Comparison of ENCODE assay signal across 7 mouse cellular contexts in genomic region chr4:141605861-141606260, GRCm38 (mm10). TPM values are rescaled to one million over a fixed set of nuclear protein-coding genes. Genes with fewer than 3 reads are reported as not detected.
DNase-seq lines count a peak whose midpoint lies in the region; ATAC-seq and TF ChIP-seq lines count a peak whose summit lies in the region.

Fblim1 (minus strand) TSS chr4:141606096.

- no peak for TF ChIP-seq CTCF in hindbrain, postnatal 0 days (IDR thresholded peaks at IDR 0.05; ENCODE audit: low read depth)

- H3K27me3 ChIP-seq in forebrain, embryonic 14.5 days (replicated peaks; ENCODE audit: control insufficient read depth, insufficient read depth, low read length), result no peaks in the 10 kb centered on the region
- H3K27me3 ChIP-seq in hindbrain, postnatal 0 days (ENCODE audit: insufficient read depth, low read length), result no peaks in the 10 kb centered on the region
- no peaks in the 10 kb centered on the region for H3K27me3 ChIP-seq in lung, embryonic 15.5 days

- H3K27ac ChIP-seq in forebrain, embryonic 14.5 days (ENCODE audit: low read depth, low read length), result no peak within 1 kb of the TSS
- no peak within 1 kb of the TSS for H3K27ac ChIP-seq in hindbrain, postnatal 0 days
- peak within 1 kb of the TSS; percentile 70 for H3K27ac ChIP-seq in lung, embryonic 15.5 days

- no peak within 1 kb of the TSS for H3K4me2 ChIP-seq in forebrain, embryonic 14.5 days (ENCODE audit: low read length)
- H3K4me2 ChIP-seq in hindbrain, postnatal 0 days (ENCODE audit: low read depth, low read length), result no peak within 1 kb of the TSS
- no peak within 1 kb of the TSS for H3K4me2 ChIP-seq in lung, embryonic 15.5 days

- WGBS in forebrain, embryonic 14.5 days, result 89% methylated on average over 11 of the region's 11 CpGs
- WGBS in hindbrain, postnatal 0 days, result 81% methylated on average over 11 of the region's 11 CpGs
- WGBS in lung, embryonic 15.5 days, result 62% methylated on average over 11 of the region's 11 CpGs

- ATAC-seq in forebrain, embryonic 14.5 days, result no peak
- ATAC-seq in hindbrain, postnatal 0 days, result no peak
- no peak for ATAC-seq in lung, embryonic 15.5 days (ENCODE audit: borderline replicate concordance, extremely low read depth, low FRiP score, low TSS enrichment)

- no peaks in the 10 kb centered on the region for H3K4me1 ChIP-seq in forebrain, embryonic 14.5 days (ENCODE audit: control insufficient read depth, insufficient read depth, low read length)
- H3K4me1 ChIP-seq in hindbrain, postnatal 0 days (ENCODE audit: insufficient read depth, low read length), result no peaks in the 10 kb centered on the region
- peaks cover 43% of the 10 kb centered on the region for H3K4me1 ChIP-seq in lung, embryonic 15.5 days

- H3K9ac ChIP-seq in forebrain, embryonic 14.5 days (ENCODE audit: low read length), result no peak within 1 kb of the TSS
- H3K9ac ChIP-seq in hindbrain, postnatal 0 days (replicated peaks; ENCODE audit: low read length), result no peak within 1 kb of the TSS
- no peak within 1 kb of the TSS for H3K9ac ChIP-seq in lung, embryonic 15.5 days

- no peak within 1 kb of the TSS for H3K4me3 ChIP-seq in forebrain, embryonic 14.5 days (ENCODE audit: low read depth, low read length)
- no peak within 1 kb of the TSS for H3K4me3 ChIP-seq in hindbrain, postnatal 0 days (ENCODE audit: low read length)
- H3K4me3 ChIP-seq in lung, embryonic 15.5 days, result no peak within 1 kb of the TSS

- H3K36me3 ChIP-seq in forebrain, embryonic 14.5 days (ENCODE audit: control insufficient read depth, insufficient read depth, low read length), result no peaks in the 10 kb centered on the region
- H3K36me3 ChIP-seq in hindbrain, postnatal 0 days (ENCODE audit: insufficient read depth, low read length), result no peaks in the 10 kb centered on the region
- H3K36me3 ChIP-seq in lung, embryonic 15.5 days, result no peaks in the 10 kb centered on the region

- peak; percentile 70 to 76 for DNase-seq in adrenal gland, postnatal 36 days
- DNase-seq in forebrain, embryonic 14.5 days (ENCODE audit: low spot score), result no peak
- no peak for DNase-seq in hindbrain, postnatal 0 days (ENCODE audit: low spot score)
- DNase-seq in c-Kit-positive CD71-positive TER-119-positive erythroid progenitor cells, embryonic 14.5 days (ENCODE audit: low spot score), result no peak
- no peak for DNase-seq in right cerebral cortex, postnatal 10 days (ENCODE audit: low spot score in 2 of 2)
- no peak for DNase-seq in urinary bladder, adult 18-20 months (ENCODE audit: low spot score in 2 of 2)

- no peaks in the 10 kb centered on the region for H3K9me3 ChIP-seq in forebrain, embryonic 14.5 days (replicated peaks; ENCODE audit: control insufficient read depth, low read length)
- no peaks in the 10 kb centered on the region for H3K9me3 ChIP-seq in hindbrain, postnatal 0 days (ENCODE audit: low read length)
- H3K9me3 ChIP-seq in lung, embryonic 15.5 days, result no peaks in the 10 kb centered on the region

RNA-seq across cellular contexts. Expression of gene Fblim1, which starts in this region (rescaled TPM):
- total RNA-seq in adrenal gland, postnatal 36 days (2021), result 10 to 100 TPM in 1 of 2 experiments, 1 to 10 TPM in 1; 9.5 to 12.9 TPM
- 15.1 and 19.7 TPM in 2 replicates for polyA plus RNA-seq in forebrain, embryonic 14.5 days (2014; fragmentation: Nextera tagmentation; extraction: Ambion mirVana)
- total RNA-seq in hindbrain, postnatal 0 days (2014; rRNA removed), result 22.5 and 26.7 TPM in 2 replicates
- polyA plus RNA-seq in hindbrain, postnatal 0 days (2015; fragmentation: Nextera tagmentation; extraction: Ambion mirVana), result 21.7 and 25.6 TPM in 2 replicates
- 73.5 TPM in 2 replicates for polyA plus RNA-seq in lung, embryonic 15.5 days (2015; fragmentation: Nextera tagmentation; extraction: Ambion mirVana)

Comparison
In these comparisons a context has a peak if more than half of its experiments do, and no peak if none do; other contexts are left out.
1. DNase-seq: peak in adrenal gland, postnatal 36 days (2 of 2); none in forebrain, embryonic 14.5 days (single experiment), hindbrain, postnatal 0 days (single experiment), c-Kit-positive CD71-positive TER-119-positive erythroid progenitor cells, embryonic 14.5 days (single experiment), right cerebral cortex, postnatal 10 days (0 of 2) and urinary bladder, adult 18-20 months (0 of 2).